Mouse (Mus musculus): Measurements from ENCODE around the gene Acsm5.

GRCm38 (mm10) chr7:119521816-119522215, 2.6 kb downstream of the Acsm5 start:
- no peak for TF ChIP-seq GATA1 (IDR thresholded peaks at IDR 0.05; ENCODE audit: low read depth, low read length)
- no peak for TF ChIP-seq BHLHE40 (IDR thresholded peaks at IDR 0.05; ENCODE audit: borderline replicate concordance, low read depth, low read length)
- TF ChIP-seq POLR2A (IDR thresholded peaks at IDR 0.05; ENCODE audit: control insufficient read depth in 1 of 2, insufficient read depth in 1 of 2, low read depth in 1 of 2, low read length in 2 of 2, poor library complexity in 1 of 2) = no peak
- no peak for TF ChIP-seq MEF2A (IDR thresholded peaks at IDR 0.05; ENCODE audit: extremely low read depth, insufficient replicate concordance, low read depth, low read length, poor library complexity, severe bottlenecking)
- TF ChIP-seq CTCF (IDR thresholded peaks at IDR 0.05 in 2 of 3, conservative IDR thresholded peaks at IDR 0.05 in 1 of 3; ENCODE audit: control insufficient read depth in 1 of 3, insufficient read depth in 1 of 3, low read depth in 2 of 3, low read length in 3 of 3, poor library complexity in 1 of 3, severe bottlenecking in 1 of 3) = no peak
- TF ChIP-seq EP300 (IDR thresholded peaks at IDR 0.05; ENCODE audit: low read depth in 1 of 2, low read length in 2 of 2) = no peak
- TF ChIP-seq TBP (IDR thresholded peaks at IDR 0.05; ENCODE audit: low read depth, low read length) = no peak
- TF ChIP-seq MXI1 (IDR thresholded peaks at IDR 0.05; ENCODE audit: low read depth, low read length) = no peak
- no peak for TF ChIP-seq HCFC1 (IDR thresholded peaks at IDR 0.05; ENCODE audit: low read depth, low read length)
- no peak for TF ChIP-seq CHD2 (IDR thresholded peaks at IDR 0.05; ENCODE audit: low read length)
- no peak for TF ChIP-seq TAL1 (IDR thresholded peaks at IDR 0.05; ENCODE audit: low read length)
- no peak for TF ChIP-seq ETS1 (IDR thresholded peaks at IDR 0.05; ENCODE audit: low read depth, low read length)
- no peak for TF ChIP-seq MAFK (IDR thresholded peaks at IDR 0.05; ENCODE audit: borderline replicate concordance, low read depth, low read length)
- no peak for TF ChIP-seq MYB (IDR thresholded peaks at IDR 0.05; ENCODE audit: low read depth, low read length)
